Mouse (Mus musculus) bone marrow, adult 2 months (tissue): Measurements from ENCODE around the gene Gprin1.

ENCODE experiments used
- CTCF ChIP-seq: fragments of 200-500 bp; IDR thresholded peaks from 2 replicates; pipeline ENCODE4 v1.5.1; 2011; ENCODE audit warnings: low read length, control low read depth; ENCODE audit not compliant: control insufficient read depth, insufficient read depth
- POLR2A ChIP-seq: fragments of 200-500 bp; IDR thresholded peaks from 2 replicates; pipeline ENCODE4 v1.6.1; 2011; ENCODE audit warnings: low read depth, mild to moderate bottlenecking, control low read depth, low read length, borderline replicate concordance; ENCODE audit not compliant: control insufficient read depth

DNA sequence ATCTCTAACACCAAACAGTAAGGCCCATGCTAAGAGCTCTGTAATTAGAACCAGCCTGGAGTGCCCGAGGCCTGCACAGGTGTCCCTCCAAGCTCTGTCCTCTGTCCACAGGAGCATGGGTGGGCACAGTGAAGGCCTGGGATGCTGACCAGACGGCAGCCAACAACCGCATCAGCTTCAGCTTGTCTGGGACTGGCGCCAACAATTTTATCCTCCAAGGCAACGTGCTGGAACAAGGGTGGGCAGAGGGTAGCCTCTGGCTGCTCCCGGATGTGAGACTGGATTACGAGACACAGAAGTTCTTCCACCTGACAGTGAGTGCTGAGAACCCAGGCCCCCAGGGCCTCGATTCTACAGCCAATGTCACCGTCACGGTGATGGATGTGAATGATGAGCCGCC is 23.5 kb downstream of the Gprin1 start:
- TF ChIP-seq POLR2A: no peak
- TF ChIP-seq CTCF: no peak
